Mouse (Mus musculus): Measurements from ENCODE around the gene Fndc9. TPM values are rescaled to one million over a fixed set of nuclear protein-coding genes. Genes with fewer than 3 reads are reported as not detected.
A peak's percentile ranks its signal among the peaks of the same experiment; 100 is the strongest.

The Fndc9 gene
- polyA plus RNA-seq, 1 experiment from 2014 or later: 0.11 TPM

- ATAC-seq (ENCODE audit: insufficient number of reproducible peaks, low FRiP score, low TSS enrichment, low read depth): no peak
- H3K4me1 ChIP-seq (ENCODE audit: control insufficient read depth, insufficient read depth, low read length): peaks cover 11% of the 10 kb centered on the region
Observed at GRCm38 (mm10) chr11:46209884-46210283, 25.4 kb upstream of the Fndc9 start.

GRCm38 (mm10) chr11:46211858-46212257 lies 23.5 kb upstream of the Fndc9 start:
- Histone ChIP-seq H3K4me3 (ENCODE audit: low read depth, low read length) (no peak overlapping the region), H3K4me1 (ENCODE audit: control insufficient read depth, insufficient read depth, low read length) (peaks cover 11% of the 10 kb centered on the region), H3K27ac (replicated peaks; ENCODE audit: low read depth, low read length) (no peak overlapping the region), H3K9ac (ENCODE audit: low read length) (no peak overlapping the region), H3K4me2 (ENCODE audit: low read depth, severe bottlenecking) (no peak overlapping the region), H3K9me3 (ENCODE audit: control insufficient read depth, low read length) (no peaks in the 10 kb centered on the region), H3K36me3 (ENCODE audit: control insufficient read depth, insufficient read depth, low read length) (no peaks in the 10 kb centered on the region), H3K27me3 (ENCODE audit: control insufficient read depth, insufficient read depth, low read length) (no peaks in the 10 kb centered on the region)
- DNase-seq (ENCODE audit: low spot score): no peak
- ATAC-seq (ENCODE audit: insufficient number of reproducible peaks, low FRiP score, low TSS enrichment, low read depth): no peak
- 37% methylated on average over 3 of the region's 3 CpGs for WGBS

More at GRCm38 (mm10) chr11:46209884-46210283, 25.4 kb upstream of the Fndc9 start:
- no peaks in the 10 kb centered on the region for H3K36me3 ChIP-seq (ENCODE audit: control insufficient read depth, insufficient read depth, low read length)
- H3K9ac ChIP-seq (ENCODE audit: low read length): no peak overlapping the region
- H3K9me3 ChIP-seq (ENCODE audit: control insufficient read depth, low read length): no peaks in the 10 kb centered on the region
- H3K27me3 ChIP-seq (ENCODE audit: control insufficient read depth, insufficient read depth, low read length): no peaks in the 10 kb centered on the region
- H3K4me2 ChIP-seq (ENCODE audit: low read depth, severe bottlenecking): no peak overlapping the region
- no peak for DNase-seq (ENCODE audit: low spot score)
- WGBS: 63% methylated on average over 2 of the region's 2 CpGs
- H3K27ac ChIP-seq (replicated peaks; ENCODE audit: low read depth, low read length): no peak overlapping the region
- H3K4me3 ChIP-seq (ENCODE audit: low read depth, low read length): no peak overlapping the region

- DNase-seq (ENCODE audit: low spot score) (peak; percentile 78), ATAC-seq (ENCODE audit: insufficient number of reproducible peaks, low FRiP score, low TSS enrichment, low read depth) (peak; percentile 74)
- H3K4me3 ChIP-seq (ENCODE audit: low read depth, low read length): no peak overlapping the region
- 0 out of 2 replicates have a peak overlapping the region, but pooled peaks have one; percentile 18 for H3K9ac ChIP-seq (ENCODE audit: low read length)
- no peaks in the 10 kb centered on the region for H3K9me3 ChIP-seq (ENCODE audit: control insufficient read depth, low read length)
- peak overlapping the region; percentile 81 for H3K27ac ChIP-seq (replicated peaks; ENCODE audit: low read depth, low read length)
- H3K36me3 ChIP-seq (ENCODE audit: control insufficient read depth, insufficient read depth, low read length): no peaks in the 10 kb centered on the region
- 31% methylated on average over 5 of the region's 5 CpGs for WGBS
- no peaks in the 10 kb centered on the region for H3K27me3 ChIP-seq (ENCODE audit: control insufficient read depth, insufficient read depth, low read length)
- H3K4me1 ChIP-seq (ENCODE audit: control insufficient read depth, insufficient read depth, low read length): peaks cover 11% of the 10 kb centered on the region
- H3K4me2 ChIP-seq (ENCODE audit: low read depth, severe bottlenecking): no peak overlapping the region
Observed at GRCm38 (mm10) chr11:46213844-46214243, 21.5 kb upstream of the Fndc9 start.

GRCm38 (mm10) chr11:46214368-46215230 lies 20.7 kb upstream of the Fndc9 start:
- 28% methylated on average over 14 of the region's 14 CpGs for WGBS
- Histone ChIP-seq H3K4me3 (ENCODE audit: low read depth, low read length) (no peak overlapping the region), H3K9me3 (ENCODE audit: control insufficient read depth, low read length) (no peaks in the 10 kb centered on the region), H3K27me3 (ENCODE audit: control insufficient read depth, insufficient read depth, low read length) (no peaks in the 10 kb centered on the region), H3K4me1 (ENCODE audit: control insufficient read depth, insufficient read depth, low read length) (peaks cover 11% of the 10 kb centered on the region), H3K4me2 (ENCODE audit: low read depth, severe bottlenecking) (no peak overlapping the region), H3K36me3 (ENCODE audit: control insufficient read depth, insufficient read depth, low read length) (no peaks in the 10 kb centered on the region), H3K27ac (replicated peaks; ENCODE audit: low read depth, low read length) (peak overlapping the region; percentile 81), H3K9ac (ENCODE audit: low read length) (0 out of 2 replicates have a peak overlapping the region, but pooled peaks have one; percentile 18)
- DNase-seq (ENCODE audit: low spot score) (peak; percentile 40), ATAC-seq (ENCODE audit: insufficient number of reproducible peaks, low FRiP score, low TSS enrichment, low read depth) (peak; percentile 11; the same call in 1 of the 2 replicates)

- Histone ChIP-seq H3K9me3 (ENCODE audit: control insufficient read depth, low read length) (no peaks in the 10 kb centered on the region), H3K4me1 (ENCODE audit: control insufficient read depth, insufficient read depth, low read length) (peaks cover 11% of the 10 kb centered on the region), H3K27ac (replicated peaks; ENCODE audit: low read depth, low read length) (peak overlapping the region; percentile 81), H3K4me3 (ENCODE audit: low read depth, low read length) (no peak overlapping the region), H3K9ac (ENCODE audit: low read length) (no peak overlapping the region), H3K27me3 (ENCODE audit: control insufficient read depth, insufficient read depth, low read length) (no peaks in the 10 kb centered on the region), H3K36me3 (ENCODE audit: control insufficient read depth, insufficient read depth, low read length) (no peaks in the 10 kb centered on the region), H3K4me2 (ENCODE audit: low read depth, severe bottlenecking) (no peak overlapping the region)
- ATAC-seq (ENCODE audit: insufficient number of reproducible peaks, low FRiP score, low TSS enrichment, low read depth) (peak; percentile 74; the same call in 1 of the 2 replicates), DNase-seq (ENCODE audit: low spot score) (peak; percentile 83)
- 20% methylated on average over 3 of the region's 3 CpGs for WGBS
Observed at GRCm38 (mm10) chr11:46215354-46215753, 20.0 kb upstream of the Fndc9 start.

- ATAC-seq (ENCODE audit: insufficient number of reproducible peaks, low FRiP score, low TSS enrichment, low read depth) (no peak), DNase-seq (ENCODE audit: low spot score) (peak; percentile 64)
- no peaks in the 10 kb centered on the region for H3K27me3 ChIP-seq (ENCODE audit: control insufficient read depth, insufficient read depth, low read length)
- H3K9me3 ChIP-seq (ENCODE audit: control insufficient read depth, low read length): no peaks in the 10 kb centered on the region
- peaks cover 11% of the 10 kb centered on the region for H3K4me1 ChIP-seq (ENCODE audit: control insufficient read depth, insufficient read depth, low read length)
- WGBS: 73% methylated on average over 7 of the region's 7 CpGs
- H3K36me3 ChIP-seq (ENCODE audit: control insufficient read depth, insufficient read depth, low read length): no peaks in the 10 kb centered on the region
- no peak overlapping the region for H3K4me2 ChIP-seq (ENCODE audit: low read depth, severe bottlenecking)
- H3K9ac ChIP-seq (ENCODE audit: low read length): no peak overlapping the region
- H3K27ac ChIP-seq (replicated peaks; ENCODE audit: low read depth, low read length): no peak overlapping the region
- H3K4me3 ChIP-seq (ENCODE audit: low read depth, low read length): no peak overlapping the region
Observed at GRCm38 (mm10) chr11:46216669-46217068, 18.7 kb upstream of the Fndc9 start.

GRCm38 (mm10) chr11:46217686-46218085 lies 17.6 kb upstream of the Fndc9 start:
- no peak for ATAC-seq (ENCODE audit: insufficient number of reproducible peaks, low FRiP score, low TSS enrichment, low read depth)
- H3K27ac ChIP-seq (replicated peaks; ENCODE audit: low read depth, low read length): no peak overlapping the region
- H3K36me3 ChIP-seq (ENCODE audit: control insufficient read depth, insufficient read depth, low read length): no peaks in the 10 kb centered on the region
- H3K4me3 ChIP-seq (ENCODE audit: low read depth, low read length): no peak overlapping the region
- H3K4me1 ChIP-seq (ENCODE audit: control insufficient read depth, insufficient read depth, low read length): peaks cover 11% of the 10 kb centered on the region
- no peak overlapping the region for H3K4me2 ChIP-seq (ENCODE audit: low read depth, severe bottlenecking)
- H3K9ac ChIP-seq (ENCODE audit: low read length): no peak overlapping the region
- WGBS: 80% methylated on average over 9 of the region's 9 CpGs
- no peaks in the 10 kb centered on the region for H3K27me3 ChIP-seq (ENCODE audit: control insufficient read depth, insufficient read depth, low read length)
- H3K9me3 ChIP-seq (ENCODE audit: control insufficient read depth, low read length): no peaks in the 10 kb centered on the region
- DNase-seq (ENCODE audit: low spot score): no peak

GRCm38 (mm10) chr11:46218584-46218983 lies 16.7 kb upstream of the Fndc9 start:
- 51% methylated on average over 5 of the region's 5 CpGs for WGBS
- no peak for ATAC-seq (ENCODE audit: insufficient number of reproducible peaks, low FRiP score, low TSS enrichment, low read depth)
- Histone ChIP-seq H3K27me3 (ENCODE audit: control insufficient read depth, insufficient read depth, low read length) (no peaks in the 10 kb centered on the region), H3K4me2 (ENCODE audit: low read depth, severe bottlenecking) (no peak overlapping the region), H3K36me3 (ENCODE audit: control insufficient read depth, insufficient read depth, low read length) (no peaks in the 10 kb centered on the region), H3K4me1 (ENCODE audit: control insufficient read depth, insufficient read depth, low read length) (peaks cover 8% of the 10 kb centered on the region), H3K27ac (replicated peaks; ENCODE audit: low read depth, low read length) (no peak overlapping the region), H3K9ac (ENCODE audit: low read length) (no peak overlapping the region), H3K9me3 (ENCODE audit: control insufficient read depth, low read length) (no peaks in the 10 kb centered on the region), H3K4me3 (ENCODE audit: low read depth, low read length) (no peak overlapping the region)
- DNase-seq (ENCODE audit: low spot score): no peak
